Mouse (Mus musculus): ENCODE data around the gene Akt3. TPM values are rescaled to one million over a fixed set of nuclear protein-coding genes. Genes with fewer than 3 reads are reported as not detected.

Akt3 gene
- polyA plus RNA-seq, 1 experiment from 2014 or later, result 4.2 TPM

GRCm38 (mm10) chr1:177188708-177189107 lies 69.3 kb downstream of the Akt3 start:
- peak; percentile 66; the same call in 1 of the 2 replicates for ATAC-seq (replicated peaks; ENCODE audit: insufficient number of reproducible peaks, insufficient read depth, low FRiP score, low read depth)
- 8% methylated on average over 3 of the region's 3 CpGs for WGBS
- Histone ChIP-seq H3K9ac (no peak overlapping the region), H3K27me3 (no peaks in the 10 kb centered on the region), H3K9me3 (replicated peaks) (no peaks in the 10 kb centered on the region), H3K4me1 (replicated peaks) (no peaks in the 10 kb centered on the region), H3K36me3 (no peaks in the 10 kb centered on the region), H3K4me3 (no peak overlapping the region), H3K4me2 (no peak overlapping the region), H3K27ac (no peak overlapping the region)

GRCm38 (mm10) chr1:177186751-177187150 lies 71.3 kb downstream of the Akt3 start:
- Histone ChIP-seq H3K27ac (no peak overlapping the region), H3K4me1 (replicated peaks) (no peaks in the 10 kb centered on the region), H3K27me3 (no peaks in the 10 kb centered on the region), H3K9ac (no peak overlapping the region), H3K4me2 (no peak overlapping the region), H3K36me3 (no peaks in the 10 kb centered on the region), H3K4me3 (no peak overlapping the region), H3K9me3 (replicated peaks) (no peaks in the 10 kb centered on the region)
- 73% methylated on average over 2 of the region's 2 CpGs for WGBS
- no peak for ATAC-seq (replicated peaks; ENCODE audit: insufficient number of reproducible peaks, insufficient read depth, low FRiP score, low read depth)

- Histone ChIP-seq H3K9ac (no peak overlapping the region), H3K4me1 (replicated peaks) (peaks cover 4% of the 10 kb centered on the region; the same call in 1 of the 2 replicates), H3K4me3 (no peak overlapping the region), H3K27me3 (no peaks in the 10 kb centered on the region), H3K4me2 (no peak overlapping the region), H3K27ac (no peak overlapping the region), H3K9me3 (replicated peaks) (no peaks in the 10 kb centered on the region), H3K36me3 (no peaks in the 10 kb centered on the region)
- WGBS, result 86% methylated on average over 2 of the region's 2 CpGs
- no peak for ATAC-seq (replicated peaks; ENCODE audit: insufficient number of reproducible peaks, insufficient read depth, low FRiP score, low read depth)
Measured at GRCm38 (mm10) chr1:177179635-177180034, 78.4 kb downstream of the Akt3 start.

- H3K4me3 ChIP-seq, result no peak overlapping the region
- H3K9me3 ChIP-seq (replicated peaks), result no peaks in the 10 kb centered on the region
- H3K4me2 ChIP-seq, result no peak overlapping the region
- no peak overlapping the region for H3K9ac ChIP-seq
- H3K27me3 ChIP-seq, result no peaks in the 10 kb centered on the region
- no peaks in the 10 kb centered on the region for H3K36me3 ChIP-seq
- H3K4me1 ChIP-seq (replicated peaks), result peaks cover 4% of the 10 kb centered on the region; the same call in 1 of the 2 replicates
- no peak for ATAC-seq (replicated peaks; ENCODE audit: insufficient number of reproducible peaks, insufficient read depth, low FRiP score, low read depth)
- H3K27ac ChIP-seq, result no peak overlapping the region
Measured at GRCm38 (mm10) chr1:177175436-177175835, 82.6 kb downstream of the Akt3 start.

- no peak overlapping the region for H3K4me3 ChIP-seq
- H3K9me3 ChIP-seq (replicated peaks), result no peaks in the 10 kb centered on the region
- H3K36me3 ChIP-seq, result no peaks in the 10 kb centered on the region
- H3K9ac ChIP-seq, result no peak overlapping the region
- ATAC-seq (replicated peaks; ENCODE audit: insufficient number of reproducible peaks, insufficient read depth, low FRiP score, low read depth), result no peak
- H3K4me2 ChIP-seq, result no peak overlapping the region
- no peak overlapping the region for H3K27ac ChIP-seq
- no peaks in the 10 kb centered on the region for H3K27me3 ChIP-seq
- H3K4me1 ChIP-seq (replicated peaks), result peaks cover 4% of the 10 kb centered on the region; the same call in 1 of the 2 replicates
Measured at GRCm38 (mm10) chr1:177171300-177171699, 86.7 kb downstream of the Akt3 start.

- H3K27ac ChIP-seq, result no peak overlapping the region
- no peak overlapping the region for H3K4me3 ChIP-seq
- no peaks in the 10 kb centered on the region for H3K9me3 ChIP-seq (replicated peaks)
- H3K9ac ChIP-seq, result no peak overlapping the region
- no peak overlapping the region for H3K4me2 ChIP-seq
- no peaks in the 10 kb centered on the region for H3K27me3 ChIP-seq
- no peak for ATAC-seq (replicated peaks; ENCODE audit: insufficient number of reproducible peaks, insufficient read depth, low FRiP score, low read depth)
- WGBS, result 58% methylated on average over 2 of the region's 2 CpGs
- H3K36me3 ChIP-seq, result no peaks in the 10 kb centered on the region
- H3K4me1 ChIP-seq (replicated peaks), result peaks cover 4% of the 10 kb centered on the region; the same call in 1 of the 2 replicates
Measured at GRCm38 (mm10) chr1:177165789-177166188, 92.2 kb downstream of the Akt3 start.

GRCm38 (mm10) chr1:177165336-177165735 lies 92.7 kb downstream of the Akt3 start:
- H3K4me2 ChIP-seq, result no peak overlapping the region
- WGBS, result 86% methylated on average over 2 of the region's 2 CpGs
- no peaks in the 10 kb centered on the region for H3K27me3 ChIP-seq
- H3K4me1 ChIP-seq (replicated peaks), result peaks cover 4% of the 10 kb centered on the region; the same call in 1 of the 2 replicates
- no peak for ATAC-seq (replicated peaks; ENCODE audit: insufficient number of reproducible peaks, insufficient read depth, low FRiP score, low read depth)
- no peak overlapping the region for H3K4me3 ChIP-seq
- no peak overlapping the region for H3K27ac ChIP-seq
- no peak overlapping the region for H3K9ac ChIP-seq
- no peaks in the 10 kb centered on the region for H3K9me3 ChIP-seq (replicated peaks)
- no peaks in the 10 kb centered on the region for H3K36me3 ChIP-seq

- H3K9me3 ChIP-seq (replicated peaks), result no peaks in the 10 kb centered on the region
- 41% methylated on average over 11 of the region's 11 CpGs for WGBS
- no peak overlapping the region for H3K4me3 ChIP-seq
- no peak overlapping the region for H3K9ac ChIP-seq
- H3K4me1 ChIP-seq (replicated peaks), result 0 out of 2 replicates have a peak, but pooled peaks cover 3% of the 10 kb centered on the region
- no peaks in the 10 kb centered on the region for H3K27me3 ChIP-seq
- H3K27ac ChIP-seq, result no peak overlapping the region
- no peak overlapping the region for H3K4me2 ChIP-seq
- no peak for ATAC-seq (replicated peaks; ENCODE audit: insufficient number of reproducible peaks, insufficient read depth, low FRiP score, low read depth)
- H3K36me3 ChIP-seq, result no peaks in the 10 kb centered on the region
Measured at GRCm38 (mm10) chr1:177150344-177151021, 107.5 kb downstream of the Akt3 start.

GRCm38 (mm10) chr1:177148746-177149145 lies 109.3 kb downstream of the Akt3 start:
- H3K4me1 ChIP-seq (replicated peaks), result 0 out of 2 replicates have a peak, but pooled peaks cover 3% of the 10 kb centered on the region
- ATAC-seq (replicated peaks; ENCODE audit: insufficient number of reproducible peaks, insufficient read depth, low FRiP score, low read depth), result no peak
- H3K36me3 ChIP-seq, result no peaks in the 10 kb centered on the region
- no peak overlapping the region for H3K4me3 ChIP-seq
- H3K9ac ChIP-seq, result no peak overlapping the region
- no peaks in the 10 kb centered on the region for H3K9me3 ChIP-seq (replicated peaks)
- WGBS, result 76% methylated on average over 2 of the region's 2 CpGs
- no peaks in the 10 kb centered on the region for H3K27me3 ChIP-seq
- H3K4me2 ChIP-seq, result no peak overlapping the region
- H3K27ac ChIP-seq, result no peak overlapping the region

- Histone ChIP-seq H3K4me2 (no peak overlapping the region), H3K4me3 (no peak overlapping the region), H3K27me3 (no peaks in the 10 kb centered on the region), H3K9ac (no peak overlapping the region), H3K9me3 (replicated peaks) (no peaks in the 10 kb centered on the region), H3K36me3 (no peaks in the 10 kb centered on the region), H3K4me1 (replicated peaks) (no peaks in the 10 kb centered on the region), H3K27ac (no peak overlapping the region)
- 91% methylated on average over 2 of the region's 2 CpGs for WGBS
- no peak for ATAC-seq (replicated peaks; ENCODE audit: insufficient number of reproducible peaks, insufficient read depth, low FRiP score, low read depth)
Measured at GRCm38 (mm10) chr1:177141468-177141867, 116.5 kb downstream of the Akt3 start.

GRCm38 (mm10) chr1:177139652-177140051 lies 118.4 kb downstream of the Akt3 start:
- WGBS, result 73% methylated on average over 6 of the region's 6 CpGs
- Histone ChIP-seq H3K9ac (no peak overlapping the region), H3K27me3 (no peaks in the 10 kb centered on the region), H3K4me1 (replicated peaks) (no peaks in the 10 kb centered on the region), H3K36me3 (no peaks in the 10 kb centered on the region), H3K9me3 (replicated peaks) (no peaks in the 10 kb centered on the region), H3K27ac (no peak overlapping the region), H3K4me2 (no peak overlapping the region), H3K4me3 (no peak overlapping the region)
- no peak for ATAC-seq (replicated peaks; ENCODE audit: insufficient number of reproducible peaks, insufficient read depth, low FRiP score, low read depth)

- Histone ChIP-seq H3K4me2 (no peak overlapping the region), H3K27me3 (no peaks in the 10 kb centered on the region), H3K27ac (no peak overlapping the region), H3K9me3 (replicated peaks) (no peaks in the 10 kb centered on the region), H3K36me3 (no peaks in the 10 kb centered on the region), H3K9ac (no peak overlapping the region), H3K4me3 (no peak overlapping the region), H3K4me1 (replicated peaks) (no peaks in the 10 kb centered on the region)
- 59% methylated on average over 2 of the region's 2 CpGs for WGBS
- no peak for ATAC-seq (replicated peaks; ENCODE audit: insufficient number of reproducible peaks, insufficient read depth, low FRiP score, low read depth)
Measured at GRCm38 (mm10) chr1:177131458-177131857, 126.5 kb downstream of the Akt3 start.
